Mouse (Mus musculus): ENCODE results near the gene Bcl7a. TPM values are rescaled to one million over a fixed set of nuclear protein-coding genes. Genes with fewer than 3 reads are reported as not detected.

Gene Bcl7a
- polyA plus RNA-seq (2021; fragmentation: Nextera tagmentation), result 13.4 and 25.0 TPM in 2 replicates
- long read RNA-seq, experiment 1, full-length matches to known transcripts, result 47 of 74 reads
- long read RNA-seq, experiment 1, partial matches to known transcripts, result 2 of 74 reads
- long read RNA-seq, experiment 1, other reads (novel, unspliced or antisense), result 25 of 74 reads
- long read RNA-seq, experiment 2, full-length matches to known transcripts, result 6 of 31 reads
- long read RNA-seq, experiment 2, partial matches to known transcripts, result 3 of 31 reads
- long read RNA-seq, experiment 2, other reads (novel, unspliced or antisense), result 22 of 31 reads

DNA sequence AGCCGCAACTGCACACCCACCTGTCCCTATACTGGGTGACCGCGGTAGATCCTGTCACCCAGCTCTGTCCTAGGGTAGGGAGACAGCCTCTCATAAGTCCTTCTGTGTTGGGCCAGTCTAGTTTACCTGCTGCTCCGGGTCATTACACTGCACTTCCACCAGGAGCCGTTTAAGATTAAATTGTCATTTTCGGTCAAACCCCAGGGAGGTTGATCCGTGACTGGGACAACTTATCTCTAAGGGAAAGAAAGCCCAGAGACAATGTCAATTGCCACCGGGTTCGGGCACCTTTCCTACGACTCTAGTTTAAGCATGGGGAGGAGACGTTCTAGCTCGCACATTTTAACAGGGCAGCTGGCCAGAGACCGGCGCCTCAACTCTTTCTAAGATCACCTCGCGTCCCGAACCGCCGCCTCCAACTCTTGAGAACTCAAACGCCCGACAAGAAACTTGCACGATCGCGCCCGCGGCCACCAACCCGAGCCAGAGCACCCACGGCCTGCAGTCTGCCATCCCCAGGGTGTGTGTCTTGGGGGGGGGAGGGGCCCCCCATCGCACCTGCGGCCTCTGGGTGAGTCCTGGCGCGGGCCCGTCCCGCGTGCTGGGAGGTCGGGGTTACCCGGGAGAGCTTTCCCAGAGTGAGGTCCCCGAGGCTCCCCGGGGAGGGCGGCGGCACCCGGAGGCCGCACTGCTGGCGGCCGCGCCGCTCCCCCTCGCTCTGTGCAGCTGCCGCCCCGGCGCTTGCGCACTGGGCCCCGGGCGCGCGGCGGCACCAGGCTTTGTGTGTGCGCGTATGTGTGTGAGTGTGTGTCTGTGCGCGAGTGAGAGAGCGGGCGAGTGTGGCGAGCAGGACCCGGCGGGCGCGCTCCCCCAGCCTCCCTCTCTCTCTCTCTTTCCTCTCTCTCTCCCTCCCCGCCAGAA is at the start of gene Bcl7a:
Gene Bcl7a, plus strand, starts transcription at position 128 of the 921 bp plus-strand sequence.

DNA sequence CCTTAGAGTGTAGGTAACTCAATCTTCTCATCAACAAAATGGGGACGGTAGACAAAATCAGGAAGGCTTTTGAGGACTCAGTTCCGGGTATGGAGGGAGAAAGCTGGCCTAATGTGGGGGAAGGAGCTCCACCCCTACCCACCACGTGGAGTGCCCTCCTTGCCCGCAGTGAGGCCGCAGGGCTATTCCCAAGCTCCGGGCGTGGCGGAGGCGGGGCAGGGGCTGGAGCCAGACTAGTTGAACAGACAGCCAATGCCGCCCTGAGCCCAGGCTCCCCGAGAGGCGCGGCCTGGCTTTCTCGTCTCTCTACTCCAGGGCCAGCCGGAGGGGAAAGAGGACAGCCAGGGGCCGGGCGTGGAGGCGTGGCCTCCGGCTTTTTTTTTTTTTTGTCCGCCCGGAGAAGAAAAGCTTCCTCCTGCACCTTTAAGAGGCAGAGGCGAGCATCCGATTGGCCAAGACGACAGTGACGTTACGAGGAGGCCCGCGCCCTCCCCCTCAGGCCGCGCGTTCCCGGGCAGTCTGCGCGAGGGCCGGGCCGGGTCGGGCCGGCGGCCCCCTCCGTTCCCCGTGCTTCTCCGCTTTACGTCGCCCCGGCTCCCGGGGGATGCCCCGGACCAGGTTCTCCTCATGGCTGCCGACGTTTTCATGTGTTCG is 50.8 kb downstream of the Bcl7a start, which contains the start of gene Mlxip:
Gene Mlxip, plus strand, starts transcription at position 496 of the 654 bp plus-strand sequence.

Other genes starting within 250 kb of the Bcl7a start
- gene Rhof, start 211.1 kb upstream of the Bcl7a start, polyA plus RNA-seq (2021; fragmentation: Nextera tagmentation), result 27.3 and 34.6 TPM in 2 replicates
- gene Setd1b, start 201.6 kb upstream of the Bcl7a start, polyA plus RNA-seq (2021; fragmentation: Nextera tagmentation), result 2.2 and 5.2 TPM in 2 replicates
- gene Psmd9, start 174.4 kb upstream of the Bcl7a start, polyA plus RNA-seq (2021; fragmentation: Nextera tagmentation), result 40.8 and 55.6 TPM in 2 replicates
- gene Hpd, start 161.1 kb upstream of the Bcl7a start, polyA plus RNA-seq (2021; fragmentation: Nextera tagmentation), result 0.10 TPM in 1 of 2 replicates, not detected in the other
- gene Wdr66, start 91.7 kb upstream of the Bcl7a start, polyA plus RNA-seq (2021; fragmentation: Nextera tagmentation), result 0.49 and 0.95 TPM in 2 replicates
- 1.3 and 6.9 TPM in 2 replicates for gene Mlxip, start 51.0 kb downstream of the Bcl7a start, polyA plus RNA-seq (2021; fragmentation: Nextera tagmentation)
- gene Lrrc43, start 145.5 kb downstream of the Bcl7a start, polyA plus RNA-seq (2021; fragmentation: Nextera tagmentation), result 0.36 and 0.48 TPM in 2 replicates
- gene Il31, start 145.7 kb downstream of the Bcl7a start, polyA plus RNA-seq (2021; fragmentation: Nextera tagmentation), result not detected in 2 replicates
- gene B3gnt4, start 166.6 kb downstream of the Bcl7a start, polyA plus RNA-seq (2021; fragmentation: Nextera tagmentation), result 1.5 TPM in 1 of 2 replicates, not detected in the other
- 51.9 and 56.0 TPM in 2 replicates for gene Diablo, start 180.3 kb downstream of the Bcl7a start, polyA plus RNA-seq (2021; fragmentation: Nextera tagmentation)
- gene Gm49027, start 181.7 kb downstream of the Bcl7a start, polyA plus RNA-seq (2021; fragmentation: Nextera tagmentation), result 0.16 TPM in 1 of 2 replicates, not detected in the other
- 37.4 and 40.7 TPM in 2 replicates for gene Vps33a, start 229.2 kb downstream of the Bcl7a start, polyA plus RNA-seq (2021; fragmentation: Nextera tagmentation)